Comparison of ENCODE assay signal across 8 mouse cellular contexts in genomic region chr5:93207006-93207348, GRCm38 (mm10). TPM values are rescaled to one million over a fixed set of nuclear protein-coding genes. Genes with fewer than 3 reads are reported as not detected.
A peak's percentile ranks its signal among the peaks of the same experiment; 100 is the strongest.
DNase-seq lines count a peak whose midpoint lies in the region; ATAC-seq lines count a peak whose summit lies in the region.

No protein-coding gene starts in this region.

- H3K9me3 ChIP-seq in heart, embryonic 16.5 days (replicated peaks; ENCODE audit: control insufficient read depth, low read length), result no peaks in the 10 kb centered on the region
- no peaks in the 10 kb centered on the region for H3K9me3 ChIP-seq in stomach, embryonic 15.5 days

- peak overlapping the region; percentile 98 for H3K9ac ChIP-seq in heart, embryonic 16.5 days (ENCODE audit: low read length)
- peak overlapping the region; percentile 47; the same call in 1 of the 2 replicates for H3K9ac ChIP-seq in stomach, embryonic 15.5 days

- no peaks in the 10 kb centered on the region for H3K27me3 ChIP-seq in heart, embryonic 16.5 days (ENCODE audit: control insufficient read depth, insufficient read depth, low read length)
- H3K27me3 ChIP-seq in stomach, embryonic 15.5 days (replicated peaks), result no peaks in the 10 kb centered on the region

- DNase-seq in adrenal gland, postnatal 10 days, result peak; percentile 29
- no peak for DNase-seq in adrenal gland, postnatal 4 days (ENCODE audit: low spot score in 2 of 2)
- peak; percentile 61 for DNase-seq in urinary bladder, postnatal 14 days (ENCODE audit: low spot score)
- no peak for DNase-seq in urinary bladder, adult 2 months (ENCODE audit: low spot score)
- DNase-seq in kidney, postnatal 25 days, result peak; percentile 86 to 87
- DNase-seq in lung, postnatal 10 days, result peak; percentile 54

- peak overlapping the region; percentile 91 for H3K27ac ChIP-seq in heart, embryonic 16.5 days (ENCODE audit: low read length)
- peak overlapping the region; percentile 95 for H3K27ac ChIP-seq in stomach, embryonic 15.5 days

- peaks cover 16% of the 10 kb centered on the region for H3K4me1 ChIP-seq in heart, embryonic 16.5 days (ENCODE audit: control insufficient read depth, insufficient read depth, low read length)
- no peaks in the 10 kb centered on the region for H3K4me1 ChIP-seq in stomach, embryonic 15.5 days

- H3K4me3 ChIP-seq in heart, embryonic 16.5 days (ENCODE audit: low read length), result peak overlapping the region; percentile 96
- H3K4me3 ChIP-seq in stomach, embryonic 15.5 days (replicated peaks), result peak overlapping the region; percentile 90

- WGBS in heart, embryonic 16.5 days, result 3% methylated on average over 6 of the region's 6 CpGs
- 4% methylated on average over 6 of the region's 6 CpGs for WGBS in stomach, embryonic 15.5 days

- no peak for ATAC-seq in heart, embryonic 16.5 days (replicated peaks; ENCODE audit: extremely low read depth, insufficient read depth, low FRiP score)
- no peak for ATAC-seq in stomach, embryonic 15.5 days (ENCODE audit: insufficient read depth, low FRiP score, low read depth)

- H3K4me2 ChIP-seq in heart, embryonic 16.5 days (ENCODE audit: low read depth, low read length), result peak overlapping the region; percentile 71
- H3K4me2 ChIP-seq in stomach, embryonic 15.5 days, result peak overlapping the region; percentile 49

- peaks cover 2% of the 10 kb centered on the region; the same call in 1 of the 2 replicates for H3K36me3 ChIP-seq in heart, embryonic 16.5 days (ENCODE audit: control insufficient read depth, insufficient read depth)
- H3K36me3 ChIP-seq in stomach, embryonic 15.5 days, result no peaks in the 10 kb centered on the region

RNA-seq across cellular contexts. Expression of gene 2010109A12Rik, which starts 0.7 kb away (rescaled TPM):
- 1 to 10 TPM in 1 of 2 experiments, under 1 TPM in 1; 0.60 to 2.0 TPM for total RNA-seq in adrenal gland, postnatal 10 days (2021)
- 1 to 10 TPM; 1.6 to 2.0 TPM for total RNA-seq in adrenal gland, postnatal 4 days (2021)
- 0.44 and 0.68 TPM in 2 replicates for polyA plus RNA-seq in urinary bladder, adult 2 months (2012; rRNA removed)
- polyA plus RNA-seq in heart, embryonic 16.5 days (2015; fragmentation: Nextera tagmentation; extraction: Ambion mirVana), result 1.4 and 2.0 TPM in 2 replicates
- 1.5 and 1.7 TPM in 2 replicates for polyA plus RNA-seq in stomach, embryonic 15.5 days (2015; fragmentation: Nextera tagmentation; extraction: Ambion mirVana)

RNA-seq across cellular contexts. Expression of gene Ccni, which starts 0.7 kb away (rescaled TPM):
- 100 to 1,000 TPM; 239 to 254 TPM for total RNA-seq in adrenal gland, postnatal 10 days (2021)
- total RNA-seq in adrenal gland, postnatal 4 days (2021), result 100 to 1,000 TPM; 203 to 219 TPM
- 65.0 and 103 TPM in 2 replicates for polyA plus RNA-seq in urinary bladder, adult 2 months (2012; rRNA removed)
- 79.2 and 84.1 TPM in 2 replicates for polyA plus RNA-seq in heart, embryonic 16.5 days (2015; fragmentation: Nextera tagmentation; extraction: Ambion mirVana)
- 84.3 and 93.5 TPM in 2 replicates for polyA plus RNA-seq in stomach, embryonic 15.5 days (2015; fragmentation: Nextera tagmentation; extraction: Ambion mirVana)

Comparison
In these comparisons a context has a peak if more than half of its experiments do, and no peak if none do; other contexts are left out.
1. DNase-seq: peak in adrenal gland, postnatal 10 days (single experiment), urinary bladder, postnatal 14 days (single experiment), kidney, postnatal 25 days (2 of 2) and lung, postnatal 10 days (single experiment); none in adrenal gland, postnatal 4 days (0 of 2) and urinary bladder, adult 2 months (single experiment).